Mouse (Mus musculus): ENCODE results near the gene Smpd2. TPM values are rescaled to one million over a fixed set of nuclear protein-coding genes. Genes with fewer than 3 reads are reported as not detected.

Gene Smpd2
- polyA plus RNA-seq (2017; shearing (Covaris generic)) = 10 to 100 TPM; 19.3 to 29.5 (median 27.7) TPM

DNA sequence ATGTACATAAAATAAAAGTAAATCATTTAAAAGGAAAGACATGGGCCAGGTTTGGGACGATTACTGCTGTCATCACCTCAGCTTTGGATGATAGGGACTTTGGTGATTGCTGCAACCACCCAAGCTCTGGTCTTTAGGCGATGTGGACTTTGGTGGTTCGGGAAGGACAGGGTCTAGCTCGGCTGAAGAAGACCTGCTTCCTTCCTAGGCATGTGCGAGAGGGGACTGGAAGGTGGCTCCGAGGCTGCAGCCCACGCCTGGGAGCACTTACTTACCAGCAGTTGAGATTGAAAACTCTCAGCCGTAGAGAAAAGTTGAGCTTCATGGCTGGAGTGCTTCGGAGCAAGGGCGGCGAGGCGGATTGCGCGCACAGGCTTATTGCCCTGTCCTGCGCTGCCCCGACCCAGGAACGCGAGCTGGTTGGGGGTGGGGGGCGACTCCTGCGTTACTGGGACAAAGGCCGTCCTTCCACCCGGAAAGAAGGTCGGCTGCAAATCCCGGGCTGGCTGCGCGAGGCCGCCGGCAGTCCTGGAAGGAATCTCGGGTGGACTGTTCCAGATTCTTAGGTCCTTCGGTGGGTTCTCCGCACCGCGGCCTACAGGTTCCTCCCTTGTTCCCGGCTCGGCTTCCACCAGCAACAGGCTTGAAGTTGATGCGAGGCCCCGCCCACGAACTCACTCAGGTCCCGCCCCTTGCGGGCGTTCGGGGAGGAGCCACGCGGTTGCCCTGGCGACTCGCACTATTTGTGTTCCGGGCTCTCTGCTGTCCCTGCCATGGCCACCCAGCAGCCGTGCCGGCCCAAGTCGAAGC is at the start of gene Smpd2, which contains the start of gene Ppil6:
TSS of gene Smpd2 (minus strand) at position 662 of the 810 bp plus-strand sequence.
TSS of gene Ppil6 (plus strand) at position 732 of the 810 bp plus-strand sequence.
- peak; percentile 89 for ATAC-seq

DNA sequence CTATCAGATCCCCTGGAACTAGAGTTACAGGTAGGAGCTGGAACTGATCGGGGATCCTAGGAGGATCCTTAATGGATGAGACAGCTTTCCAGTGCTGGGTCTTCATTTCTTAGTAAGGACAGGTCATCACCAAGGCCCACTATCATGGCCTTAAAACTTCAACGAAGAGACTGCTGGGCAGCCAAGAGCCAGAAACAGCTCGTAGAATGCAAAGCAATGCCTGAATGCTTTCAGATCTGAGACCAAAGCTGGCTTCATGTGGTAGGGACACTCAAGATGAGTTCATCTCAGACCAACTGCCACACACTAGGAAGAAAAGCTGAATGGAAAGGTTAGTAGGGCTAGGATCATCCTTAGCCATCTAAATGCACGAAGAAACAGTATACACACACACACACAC is 48.8 kb upstream of the Smpd2 start:
- ATAC-seq = no peak

DNA sequence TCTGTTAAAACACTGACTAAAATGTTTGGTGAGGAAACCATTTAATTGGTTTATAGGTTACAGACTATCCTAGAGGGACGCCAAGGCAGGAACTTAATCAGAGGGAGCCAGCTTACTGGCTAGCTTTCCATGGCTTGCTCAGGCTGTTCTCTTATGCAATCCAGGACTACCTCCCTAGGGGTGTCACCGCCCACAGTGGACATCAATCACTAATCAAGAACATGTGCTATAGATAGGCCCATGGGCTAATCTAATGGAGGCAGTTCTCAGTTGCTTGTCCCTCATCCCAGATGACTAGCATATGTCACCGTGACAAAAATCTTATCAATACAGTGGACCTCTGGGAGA is 47.8 kb upstream of the Smpd2 start:
- no peak for ATAC-seq

DNA sequence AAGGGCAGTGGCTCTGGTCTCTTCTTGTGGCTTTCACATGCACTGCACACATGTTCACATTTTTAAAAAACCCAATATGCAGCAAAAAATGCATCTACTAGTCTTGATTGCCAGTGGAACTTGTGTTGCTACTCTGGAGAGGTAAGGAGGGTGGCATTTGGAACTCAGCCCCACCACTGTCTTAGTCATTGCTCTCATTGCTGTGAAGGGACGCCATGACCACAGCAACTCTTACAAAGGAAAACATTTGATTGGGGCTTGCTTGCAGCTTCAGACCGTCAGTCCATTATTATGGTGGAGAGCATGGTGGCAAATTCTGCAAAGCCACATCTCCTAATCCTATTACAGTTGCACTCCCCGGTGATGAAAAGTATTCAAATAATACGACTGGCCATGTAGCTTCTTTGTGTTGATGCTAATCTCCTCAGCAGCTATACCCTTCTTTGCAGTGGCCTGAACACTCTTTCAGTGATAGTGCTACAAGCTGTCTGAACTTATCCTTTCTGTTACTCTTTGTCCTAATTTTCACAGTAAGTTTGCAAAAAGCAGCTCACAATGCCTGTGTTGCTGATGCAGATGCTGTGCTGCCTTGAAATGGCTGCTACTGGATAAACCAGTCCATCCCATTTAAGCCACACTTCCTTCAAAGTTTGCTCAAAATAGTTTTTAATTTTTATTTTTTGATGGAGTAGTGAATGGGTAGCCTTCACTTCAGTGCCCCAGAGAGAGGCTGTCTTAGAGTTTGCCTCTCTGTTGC is 47.2 kb upstream of the Smpd2 start:
- ATAC-seq = no peak

DNA sequence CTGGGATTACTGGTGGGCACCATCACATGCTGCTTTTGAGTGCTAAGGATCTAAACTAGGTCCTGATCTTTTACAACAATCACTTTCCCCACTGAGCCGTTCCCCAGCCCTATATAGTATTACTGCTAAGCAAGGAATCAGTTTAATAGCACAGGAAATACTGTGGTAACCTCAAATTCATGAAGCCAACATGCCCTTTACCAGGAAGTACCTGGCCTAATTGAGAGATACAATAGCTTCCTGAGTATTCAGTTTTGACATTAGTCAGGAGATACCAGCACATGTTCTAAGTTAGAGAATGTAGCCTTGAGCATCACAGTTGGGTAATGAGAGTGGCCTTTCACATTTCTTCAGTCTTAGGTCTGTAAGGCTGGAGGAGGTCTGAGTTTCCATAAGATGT is 46.5 kb upstream of the Smpd2 start:
- peak; percentile 89 for ATAC-seq

DNA sequence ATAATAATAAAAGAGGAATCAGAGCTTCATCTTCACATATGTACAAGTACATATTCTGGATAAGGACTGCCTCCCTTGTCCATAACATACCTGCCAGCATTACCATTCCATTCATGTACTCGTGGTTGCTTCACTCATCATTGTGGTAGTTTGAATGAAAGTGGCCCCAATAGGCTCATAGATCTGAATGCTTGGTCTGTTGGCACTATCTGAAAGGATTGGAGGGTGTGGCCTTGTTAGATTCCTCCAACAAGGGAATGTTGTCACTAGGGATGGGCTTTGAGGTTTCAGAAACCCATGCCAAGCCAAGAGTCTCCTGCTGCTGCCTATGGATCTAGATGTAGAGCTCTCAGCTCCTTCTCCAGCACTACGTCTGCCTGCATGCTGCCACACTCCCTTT is 45.8 kb upstream of the Smpd2 start:
- no peak for ATAC-seq

DNA sequence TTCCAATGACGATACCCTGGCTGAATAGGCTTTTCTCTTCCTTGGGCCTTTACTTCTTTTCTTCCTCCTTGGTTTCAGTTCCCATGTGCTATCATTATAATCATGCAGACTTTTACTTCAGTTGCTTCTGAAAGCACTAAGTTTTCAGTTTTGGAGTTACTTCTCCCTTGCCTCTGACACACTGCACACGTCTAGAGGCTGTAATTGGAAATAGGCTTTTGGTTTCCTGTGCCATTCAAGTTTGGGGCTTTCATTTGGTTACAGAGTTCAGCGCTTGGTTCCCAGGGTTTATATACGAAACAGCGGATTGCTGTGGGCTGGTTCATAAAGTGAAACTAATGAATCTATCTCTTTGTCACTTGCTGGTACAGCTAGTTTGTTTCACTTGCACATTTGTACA is 39.8 kb upstream of the Smpd2 start:
- peak; percentile 86 for ATAC-seq

DNA sequence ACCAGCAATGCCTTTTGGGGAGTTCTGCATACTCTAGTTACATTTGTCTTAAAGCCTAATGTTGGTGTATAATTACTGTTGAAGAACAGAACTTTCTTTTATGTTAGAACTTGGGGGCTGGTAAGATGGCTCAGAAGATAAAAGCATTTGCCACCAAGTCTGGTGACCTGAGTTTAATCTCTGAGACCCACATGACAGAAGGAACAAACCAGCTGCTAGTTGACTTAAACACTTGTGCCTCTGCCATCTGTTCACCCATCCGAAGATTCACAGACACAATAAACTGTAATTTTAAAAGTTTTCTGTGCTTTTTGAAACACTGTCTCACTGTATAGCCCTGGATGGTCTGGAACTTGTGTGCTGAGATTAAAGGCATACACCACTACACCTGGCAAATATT is 35.5 kb upstream of the Smpd2 start:
- ATAC-seq = no peak

DNA sequence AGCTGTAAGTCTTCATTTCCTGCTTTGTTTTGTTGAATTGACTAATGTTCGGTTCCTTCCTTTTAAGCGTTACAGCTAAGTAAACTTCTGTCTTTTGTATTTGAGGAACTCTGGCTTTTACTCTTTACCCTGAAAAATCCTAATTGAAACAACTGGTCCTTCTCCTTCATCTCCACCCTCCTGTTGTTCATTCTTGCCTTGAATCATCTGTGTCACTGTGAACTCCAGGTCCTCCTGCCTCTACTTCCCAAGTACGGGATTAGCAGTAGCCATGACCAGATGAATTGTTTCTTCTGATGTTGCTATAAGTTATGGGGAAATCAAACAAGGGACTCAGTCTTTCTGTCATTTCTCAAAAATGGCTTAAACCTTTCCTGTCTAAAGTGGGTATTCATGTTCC is 33.2 kb upstream of the Smpd2 start:
- no peak for ATAC-seq

DNA sequence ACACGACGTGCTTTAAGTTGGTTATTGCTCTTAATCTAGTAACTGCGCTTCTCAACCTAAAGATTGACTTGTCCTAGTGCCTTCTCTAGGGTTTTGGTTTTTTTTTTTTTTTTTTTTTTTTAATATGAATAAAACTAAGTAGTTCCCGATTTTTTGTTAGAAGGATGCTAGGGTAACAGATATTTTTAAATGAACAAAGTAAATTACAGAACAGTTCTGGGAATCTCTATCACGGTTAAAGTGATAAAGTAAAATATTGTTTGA is 30.2 kb upstream of the Smpd2 start:
- no peak for ATAC-seq

DNA sequence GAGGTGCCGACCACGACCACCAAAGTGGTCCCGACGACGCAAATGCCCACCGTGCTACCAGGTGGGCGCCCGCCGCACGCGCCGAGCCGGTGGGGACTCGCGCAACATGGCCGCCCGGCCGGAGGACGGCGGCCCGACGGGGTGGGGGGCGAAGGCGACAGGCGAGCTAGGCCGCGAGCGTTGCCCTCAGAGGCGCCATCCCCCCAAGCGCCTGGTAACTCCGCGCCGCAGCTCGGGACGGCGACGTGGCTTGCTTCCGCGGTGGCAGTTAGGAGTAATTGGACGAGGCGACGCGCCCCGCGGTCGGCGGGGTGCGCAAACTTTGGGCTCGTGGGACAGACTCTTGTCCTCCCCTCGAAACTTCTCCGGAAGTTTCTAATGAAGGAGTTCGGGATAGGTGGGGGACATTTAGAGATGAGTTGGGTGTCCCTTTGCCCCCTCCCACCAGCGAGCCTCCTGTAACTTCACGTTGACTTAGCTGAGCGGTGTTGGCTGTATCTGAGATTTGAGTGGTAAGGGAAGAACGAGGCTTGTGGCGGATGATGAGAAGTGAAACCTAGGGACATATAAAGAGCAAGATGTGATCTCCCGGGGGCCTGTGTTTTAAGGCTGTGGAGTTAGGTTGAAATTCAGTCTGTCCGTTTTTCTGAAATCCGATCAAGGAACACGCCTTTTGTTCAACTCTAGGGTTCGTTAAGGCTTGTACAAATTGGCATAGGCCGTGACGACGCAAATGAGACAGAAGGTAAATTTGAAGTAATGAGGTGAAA is 29.7 kb upstream of the Smpd2 start:
- peak; percentile 23 for ATAC-seq

DNA sequence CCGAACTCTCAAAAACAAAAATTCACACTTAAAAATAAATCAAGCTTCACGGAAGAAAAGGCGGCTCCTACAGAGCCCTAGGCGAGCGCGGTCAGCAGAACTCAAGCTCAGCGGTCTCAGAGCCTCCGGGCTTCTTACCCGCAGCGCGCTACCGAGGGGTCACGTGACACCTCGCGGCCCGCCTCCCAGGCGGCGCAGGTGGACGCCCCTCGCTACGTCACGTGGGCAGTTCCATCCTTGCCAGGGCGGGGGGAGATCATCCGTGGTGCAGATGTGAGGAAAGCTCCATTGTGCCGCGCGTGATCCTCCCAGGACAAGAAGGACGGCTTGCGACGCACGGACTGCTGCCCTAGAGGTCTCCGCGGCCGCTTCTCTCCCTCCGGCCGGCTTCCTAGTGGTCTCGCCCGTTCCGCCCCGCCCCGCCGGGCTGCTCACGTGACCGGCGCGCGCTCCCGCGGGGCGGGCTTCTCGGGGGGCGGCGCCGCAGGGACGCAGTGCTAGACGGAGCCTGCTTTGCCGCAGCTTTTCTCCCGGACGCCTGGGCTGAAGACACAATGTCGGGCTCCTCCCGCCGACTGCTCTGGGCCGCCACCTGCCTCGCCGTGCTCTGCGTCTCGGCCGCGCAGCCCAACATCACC is 28.9 kb upstream of the Smpd2 start, which contains the start of gene Cd164:
TSS of gene Cd164 (plus strand) at position 434 of the 638 bp plus-strand sequence.
- ATAC-seq = peak; percentile 72

DNA sequence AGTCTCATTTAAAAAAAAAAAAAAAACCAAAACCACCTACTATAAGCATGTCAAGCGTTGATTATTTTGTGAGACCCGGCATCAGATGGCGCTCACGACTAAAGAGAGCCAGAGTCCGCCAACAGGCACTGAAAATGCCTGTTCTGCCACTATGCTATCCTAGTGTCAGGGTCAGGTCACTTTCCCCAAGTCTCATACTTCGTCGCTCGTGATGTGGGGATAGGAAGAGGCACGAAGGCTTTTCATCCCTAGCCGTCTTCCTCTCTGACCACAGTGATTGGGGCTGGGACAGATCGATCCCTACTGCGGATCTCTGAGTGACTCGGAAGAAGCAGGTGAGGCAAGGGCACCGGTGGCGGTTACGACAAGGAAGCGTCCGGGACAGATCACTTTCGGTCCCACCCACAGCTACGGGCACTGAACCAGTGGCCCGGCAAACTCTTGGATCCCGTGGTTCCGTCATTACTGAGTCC is 28.4 kb upstream of the Smpd2 start:
- peak; percentile 68 for ATAC-seq

DNA sequence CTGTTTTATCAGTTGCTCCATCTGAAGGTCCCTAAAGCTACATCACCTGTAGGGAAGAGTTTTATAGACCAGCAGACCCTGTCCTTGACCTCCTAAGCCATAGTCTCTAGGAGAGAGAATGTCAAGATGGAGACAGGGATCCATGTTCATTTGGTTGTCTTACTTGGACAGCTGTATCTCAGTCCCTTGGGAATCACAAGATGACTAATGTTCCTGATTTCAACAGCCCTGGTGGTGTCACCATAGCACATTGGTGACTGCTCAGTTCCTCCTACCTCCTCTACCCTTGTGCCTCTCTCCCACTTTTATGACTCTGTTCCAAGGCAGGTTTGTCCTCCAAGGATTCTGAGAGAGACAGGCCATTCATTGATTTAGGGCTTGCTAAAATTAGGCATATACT is 24.8 kb upstream of the Smpd2 start:
- ATAC-seq = no peak

DNA sequence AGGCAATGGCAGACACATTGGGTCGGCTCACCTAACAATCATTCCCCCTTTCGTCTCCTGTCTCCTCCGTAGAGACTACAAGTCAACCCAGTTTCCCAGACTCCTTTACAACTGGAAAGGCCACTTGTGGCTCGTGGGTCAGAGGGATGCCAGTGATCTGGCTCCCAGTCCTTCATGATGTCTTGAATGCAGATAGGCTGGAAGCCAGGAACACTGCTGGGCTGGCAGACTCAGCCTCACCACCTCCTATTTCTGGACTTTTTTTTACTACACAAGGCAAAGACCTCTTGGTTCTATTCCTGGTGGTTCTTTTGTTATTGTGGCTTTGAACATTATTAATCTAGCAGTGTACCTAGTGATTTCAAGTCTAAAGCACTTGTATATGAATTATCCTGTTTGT is 24.1 kb upstream of the Smpd2 start:
- ATAC-seq = no peak

DNA sequence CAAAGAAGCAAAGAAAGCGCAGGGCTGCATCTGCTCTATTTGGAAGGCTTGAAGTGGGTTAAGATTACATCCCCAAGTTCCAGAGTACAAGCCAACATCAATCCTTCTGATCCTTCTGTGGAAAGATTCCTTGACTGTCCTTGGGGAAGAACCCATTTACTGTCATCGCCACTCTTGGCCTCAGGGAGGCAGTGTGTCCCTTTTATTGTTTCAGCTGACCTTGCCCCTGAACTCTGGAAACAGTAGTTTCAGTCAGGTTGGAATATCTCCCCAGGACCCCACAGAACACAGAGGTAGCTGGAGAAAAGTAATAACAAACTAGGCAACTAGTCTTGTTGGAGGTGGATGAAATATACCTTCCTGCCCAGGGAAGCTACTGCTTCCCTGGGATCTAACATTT is 19.0 kb upstream of the Smpd2 start:
- ATAC-seq = peak; percentile 54

DNA sequence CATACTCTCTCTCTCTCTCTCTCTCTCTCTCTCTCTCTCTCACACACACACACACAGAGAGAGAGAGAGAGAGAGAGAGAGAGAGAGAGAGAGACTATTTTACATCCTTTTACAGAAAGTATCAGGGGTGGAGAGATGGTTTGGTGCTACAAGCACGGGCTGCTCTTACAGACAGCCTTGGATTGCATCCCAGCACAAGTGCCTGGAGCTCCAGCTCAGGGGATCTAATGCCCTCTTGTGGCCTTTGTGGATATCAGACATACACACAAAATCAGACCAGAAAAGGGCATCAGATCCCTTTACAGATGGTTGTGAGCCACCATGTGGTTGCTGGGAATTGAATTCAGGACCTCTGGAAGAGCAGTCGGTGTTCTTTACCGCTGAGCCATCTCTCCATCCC is 15.3 kb upstream of the Smpd2 start:
- peak; percentile 81 for ATAC-seq

DNA sequence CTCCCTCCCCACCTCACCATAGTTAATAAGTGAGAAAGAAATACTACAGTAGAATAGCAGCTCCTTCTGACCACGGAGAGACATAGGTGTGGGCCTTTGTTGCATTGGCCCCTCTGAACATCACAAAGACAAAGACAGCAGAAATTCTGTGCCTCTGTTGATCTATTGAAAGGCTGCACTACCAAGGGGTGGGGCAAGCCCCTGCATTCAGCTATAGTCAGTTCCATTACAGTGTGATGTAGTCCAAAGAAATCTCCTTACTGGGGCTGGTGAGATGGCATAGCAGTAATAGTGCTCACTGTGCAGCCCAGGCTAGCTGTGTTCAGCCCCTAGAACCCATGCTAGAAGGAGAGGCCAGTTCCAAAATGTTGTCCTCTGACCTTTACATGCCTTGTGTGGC is 14.8 kb upstream of the Smpd2 start:
- ATAC-seq = no peak

DNA sequence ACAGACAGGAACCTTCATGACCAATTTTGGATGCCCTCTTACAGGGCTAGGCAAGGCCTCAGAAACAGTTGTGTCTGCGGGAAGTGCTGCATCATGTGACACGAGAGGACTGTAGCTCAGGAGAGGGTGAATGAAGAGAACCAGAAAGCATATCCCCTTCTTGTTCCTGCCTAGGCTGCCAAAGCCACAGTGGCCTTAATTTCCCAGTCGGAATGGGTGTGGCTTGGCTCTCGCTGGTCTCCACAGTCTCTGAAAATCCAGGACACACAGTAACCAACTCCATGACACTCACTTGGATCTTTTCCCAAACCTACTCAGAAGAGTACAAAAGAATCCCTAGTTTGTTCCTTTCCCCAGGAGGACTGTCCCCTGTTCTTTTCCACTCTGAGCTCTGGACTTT is 10.8 kb upstream of the Smpd2 start:
- no peak for ATAC-seq

DNA sequence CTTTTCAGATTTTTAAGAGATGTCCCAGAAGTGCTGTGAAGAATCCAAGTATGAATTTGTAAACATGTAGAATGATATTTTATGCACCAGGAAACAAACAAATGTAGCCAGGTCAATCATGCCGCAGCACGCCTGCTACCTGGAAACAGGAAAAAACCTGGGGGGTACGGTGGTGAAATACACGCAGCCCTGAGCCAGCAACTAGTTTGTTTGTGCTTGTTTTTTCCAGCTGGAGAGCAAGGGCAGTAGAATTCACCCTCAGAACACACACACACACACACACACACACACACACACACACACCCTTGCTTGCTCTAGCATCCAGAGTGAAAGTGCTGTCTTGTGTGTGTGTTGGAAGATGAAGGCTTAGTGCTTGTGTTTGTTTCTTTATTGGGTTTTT is 942 bp upstream of the Smpd2 start:
- ATAC-seq = no peak

DNA sequence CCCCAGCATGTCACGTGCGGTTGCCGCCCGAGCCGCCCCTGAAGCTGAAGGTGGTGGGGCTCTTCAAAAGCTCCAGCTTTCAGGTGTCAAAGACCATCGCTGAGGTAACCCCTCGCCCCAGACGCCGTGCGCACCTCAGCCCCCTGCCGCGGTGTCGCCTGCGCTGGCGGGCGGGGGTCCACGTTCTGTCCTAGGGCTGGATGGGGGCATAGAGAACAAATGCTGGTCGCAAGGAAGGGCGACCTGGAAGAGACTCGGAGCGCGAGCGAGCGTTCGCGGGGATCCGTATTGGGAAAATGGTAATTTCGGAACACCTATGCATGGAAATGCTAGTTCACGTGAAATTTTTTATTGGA is 327 bp upstream of the Smpd2 start:
- no peak for ATAC-seq

DNA sequence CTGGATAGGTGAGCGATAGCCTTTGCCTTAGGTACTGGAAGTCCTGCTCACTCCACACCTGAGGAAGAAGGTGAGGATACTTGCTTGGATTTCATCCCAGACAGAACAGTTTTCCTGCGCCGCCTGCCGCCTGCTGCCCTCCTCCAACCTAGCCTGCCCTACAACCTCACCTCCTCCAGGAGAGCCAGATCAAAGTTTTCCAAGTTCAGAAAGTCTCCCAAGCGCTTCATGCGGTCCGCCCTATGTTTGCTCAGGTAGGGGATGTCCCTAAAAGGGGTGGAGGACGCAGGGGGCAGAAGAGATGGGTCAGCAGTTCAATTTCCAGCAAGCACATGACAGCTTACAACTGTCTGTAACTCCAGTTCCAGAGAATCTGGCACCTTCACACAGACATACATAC is 875 bp downstream of the Smpd2 start:
- ATAC-seq = peak; percentile 10

DNA sequence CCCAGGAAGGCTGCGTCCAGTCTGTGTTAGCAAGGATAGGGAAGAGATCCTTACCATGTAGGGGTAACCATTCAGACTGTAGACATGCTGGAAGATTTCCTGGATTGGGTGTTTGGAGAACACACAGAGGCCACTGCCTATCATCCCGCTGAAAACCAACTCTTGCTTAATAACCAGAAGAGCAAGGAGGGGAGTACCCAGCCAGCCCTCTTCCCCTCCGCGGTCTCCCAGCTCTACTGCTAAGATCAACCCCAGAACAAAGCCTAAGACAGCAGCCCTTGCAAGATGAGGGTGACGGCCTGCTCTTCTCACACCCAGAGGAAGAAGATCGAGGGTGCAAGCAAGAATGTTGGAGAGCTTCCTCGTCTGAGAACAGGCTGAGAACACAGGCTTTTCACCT is 1.3 kb downstream of the Smpd2 start:
- ATAC-seq = no peak

Data from inflammation-experienced regulatory T-cells, adult 6 months (primary cell).